Mouse (Mus musculus): ENCODE measurements around the gene Abtb2. TPM values are rescaled to one million over a fixed set of nuclear protein-coding genes. Genes with fewer than 3 reads are reported as not detected.

The Abtb2 gene
- polyA plus RNA-seq, 1 experiment from 2014 or later, result 0.14 TPM

GRCm38 (mm10) chr2:103650314-103650879, 84.3 kb downstream of the Abtb2 start:
- no peak overlapping the region for H3K27ac ChIP-seq
- WGBS (ENCODE audit: missing documents), result 92% methylated on average over 2 of the region's 2 CpGs
- no peak overlapping the region for H3K4me3 ChIP-seq (ENCODE audit: inconsistent target)
- no peaks in the 10 kb centered on the region for H3K36me3 ChIP-seq (ENCODE audit: inconsistent target)
- H3K79me2 ChIP-seq (ENCODE audit: inconsistent target), result no peaks in the 10 kb centered on the region

GRCm38 (mm10) chr2:103652121-103652520, 86.0 kb downstream of the Abtb2 start:
- Histone ChIP-seq H3K36me3 (ENCODE audit: inconsistent target) (no peaks in the 10 kb centered on the region), H3K4me3 (ENCODE audit: inconsistent target) (no peak overlapping the region), H3K79me2 (ENCODE audit: inconsistent target) (no peaks in the 10 kb centered on the region), H3K27ac (no peak overlapping the region)
- WGBS (ENCODE audit: missing documents), result 86% methylated on average over 4 of the region's 4 CpGs

DNA sequence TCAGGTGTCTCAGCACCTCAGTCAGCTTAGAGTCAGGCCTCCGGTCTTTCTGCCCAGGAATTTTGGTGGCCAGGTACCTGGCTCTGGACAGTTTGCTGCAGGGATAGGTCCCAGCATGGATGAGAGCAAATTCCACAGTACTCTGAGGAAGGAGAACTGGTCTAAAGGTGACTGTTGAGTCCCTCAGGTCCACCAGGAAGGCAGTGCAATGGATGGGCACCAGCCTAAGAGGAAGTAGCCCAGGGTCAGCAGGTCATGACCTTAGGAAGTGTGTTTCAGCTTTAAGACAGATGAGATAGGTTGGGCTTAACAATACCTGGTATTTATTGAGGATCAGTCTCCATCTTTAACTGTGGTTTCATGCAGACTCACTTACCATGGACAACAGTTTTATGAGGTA, 88.9 kb downstream of the Abtb2 start:
- Histone ChIP-seq H3K79me2 (ENCODE audit: inconsistent target) (no peaks in the 10 kb centered on the region), H3K4me3 (ENCODE audit: inconsistent target) (no peak overlapping the region), H3K36me3 (ENCODE audit: inconsistent target) (no peaks in the 10 kb centered on the region), H3K27ac (no peak overlapping the region)
- 94% methylated on average over 1 of the region's 1 CpGs for WGBS (ENCODE audit: missing documents)

DNA sequence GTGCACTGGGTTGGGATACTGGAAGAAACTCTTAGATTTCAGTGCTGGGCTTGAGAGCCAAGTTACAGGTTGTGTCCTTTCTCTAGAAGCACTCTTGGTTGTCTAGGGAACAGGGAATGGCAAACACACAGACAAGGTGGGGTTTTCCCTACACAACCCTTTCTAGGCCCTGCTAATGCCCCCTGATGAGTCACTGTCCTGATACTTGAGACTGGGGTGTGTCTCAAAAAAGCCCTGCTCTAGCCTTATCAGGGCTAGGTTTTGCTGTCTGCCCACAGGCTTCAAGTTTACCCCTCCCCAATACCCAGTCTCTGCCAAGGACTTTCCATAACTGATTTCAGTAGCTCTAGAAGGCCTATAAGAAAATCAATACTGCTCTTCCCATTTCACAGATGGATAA, 89.9 kb downstream of the Abtb2 start:
- no peak overlapping the region for H3K4me3 ChIP-seq (ENCODE audit: inconsistent target)
- H3K36me3 ChIP-seq (ENCODE audit: inconsistent target), result no peaks in the 10 kb centered on the region
- H3K27ac ChIP-seq, result no peak overlapping the region
- H3K79me2 ChIP-seq (ENCODE audit: inconsistent target), result no peaks in the 10 kb centered on the region

- no peak overlapping the region for H3K4me3 ChIP-seq (ENCODE audit: inconsistent target)
- no peak overlapping the region for H3K27ac ChIP-seq
Observed at GRCm38 (mm10) chr2:103659167-103659566, 93.1 kb downstream of the Abtb2 start.

GRCm38 (mm10) chr2:103659648-103660556, 93.8 kb downstream of the Abtb2 start:
- Histone ChIP-seq H3K4me3 (ENCODE audit: inconsistent target) (no peak overlapping the region), H3K27ac (no peak overlapping the region), H3K79me2 (ENCODE audit: inconsistent target) (no peaks in the 10 kb centered on the region), H3K36me3 (ENCODE audit: inconsistent target) (no peaks in the 10 kb centered on the region)
- WGBS (ENCODE audit: missing documents), result 82% methylated on average over 15 of the region's 15 CpGs

More at GRCm38 (mm10) chr2:103659167-103659566, 93.1 kb downstream of the Abtb2 start:
- H3K79me2 ChIP-seq (ENCODE audit: inconsistent target), result no peaks in the 10 kb centered on the region
- no peaks in the 10 kb centered on the region for H3K36me3 ChIP-seq (ENCODE audit: inconsistent target)
- 91% methylated on average over 4 of the region's 4 CpGs for WGBS (ENCODE audit: missing documents)

DNA sequence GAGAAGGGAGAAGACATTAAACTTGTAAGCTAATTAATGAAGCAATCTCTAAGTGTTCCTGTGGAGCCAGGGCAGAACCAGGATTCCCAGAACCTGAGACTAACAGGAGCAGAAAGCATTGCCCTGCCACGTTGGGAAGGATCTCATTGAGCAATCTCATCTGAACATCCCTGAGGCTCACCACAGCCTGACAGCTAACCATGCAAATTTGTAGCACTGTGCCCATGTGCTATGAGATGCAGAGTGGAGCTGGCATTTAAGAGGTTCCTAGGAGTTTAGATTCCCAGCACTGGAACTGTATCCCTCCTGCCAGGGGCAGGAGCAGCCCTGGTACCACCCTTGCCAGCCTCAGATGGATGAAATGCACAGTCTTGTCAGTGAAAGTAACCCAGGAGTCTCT, 95.6 kb downstream of the Abtb2 start:
- H3K79me2 ChIP-seq (ENCODE audit: inconsistent target), result no peaks in the 10 kb centered on the region
- no peaks in the 10 kb centered on the region for H3K36me3 ChIP-seq (ENCODE audit: inconsistent target)
- H3K4me3 ChIP-seq (ENCODE audit: inconsistent target), result no peak overlapping the region
- WGBS (ENCODE audit: missing documents), result 0% methylated on average over 1 of the region's 1 CpGs
- peak overlapping the region; percentile 28; the same call in 1 of the 2 replicates for H3K27ac ChIP-seq

GRCm38 (mm10) chr2:103662121-103662520, 96.0 kb downstream of the Abtb2 start:
- peak overlapping the region; percentile 28; the same call in 1 of the 2 replicates for H3K27ac ChIP-seq
- WGBS (ENCODE audit: missing documents), result 55% methylated on average over 4 of the region's 4 CpGs
- no peaks in the 10 kb centered on the region for H3K79me2 ChIP-seq (ENCODE audit: inconsistent target)
- H3K36me3 ChIP-seq (ENCODE audit: inconsistent target), result no peaks in the 10 kb centered on the region
- no peak overlapping the region for H3K4me3 ChIP-seq (ENCODE audit: inconsistent target)

DNA sequence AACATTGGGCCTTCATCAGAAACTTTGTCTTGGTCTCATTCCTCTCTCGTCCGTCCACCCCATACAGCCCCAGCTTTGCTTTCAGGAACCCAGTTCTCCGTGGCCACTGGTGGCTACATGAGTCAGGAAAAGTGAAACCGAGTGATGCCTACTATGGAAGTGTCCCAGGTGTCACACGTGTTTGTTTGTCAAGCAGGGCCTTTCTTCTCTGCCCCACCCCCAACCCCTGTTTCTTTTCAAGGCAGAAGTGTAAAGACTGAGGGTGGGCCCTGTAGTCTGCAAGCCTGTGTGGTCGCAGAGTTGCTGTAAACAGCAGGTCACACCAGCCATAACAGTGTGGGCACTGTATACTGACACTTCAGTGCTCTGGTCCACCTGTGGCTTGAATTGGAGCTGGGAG, 98.2 kb downstream of the Abtb2 start:
- 79% methylated on average over 6 of the region's 6 CpGs for WGBS (ENCODE audit: missing documents)
- no peaks in the 10 kb centered on the region for H3K79me2 ChIP-seq (ENCODE audit: inconsistent target)
- H3K27ac ChIP-seq, result no peak overlapping the region
- no peak overlapping the region for H3K4me3 ChIP-seq (ENCODE audit: inconsistent target)
- no peaks in the 10 kb centered on the region for H3K36me3 ChIP-seq (ENCODE audit: inconsistent target)

DNA sequence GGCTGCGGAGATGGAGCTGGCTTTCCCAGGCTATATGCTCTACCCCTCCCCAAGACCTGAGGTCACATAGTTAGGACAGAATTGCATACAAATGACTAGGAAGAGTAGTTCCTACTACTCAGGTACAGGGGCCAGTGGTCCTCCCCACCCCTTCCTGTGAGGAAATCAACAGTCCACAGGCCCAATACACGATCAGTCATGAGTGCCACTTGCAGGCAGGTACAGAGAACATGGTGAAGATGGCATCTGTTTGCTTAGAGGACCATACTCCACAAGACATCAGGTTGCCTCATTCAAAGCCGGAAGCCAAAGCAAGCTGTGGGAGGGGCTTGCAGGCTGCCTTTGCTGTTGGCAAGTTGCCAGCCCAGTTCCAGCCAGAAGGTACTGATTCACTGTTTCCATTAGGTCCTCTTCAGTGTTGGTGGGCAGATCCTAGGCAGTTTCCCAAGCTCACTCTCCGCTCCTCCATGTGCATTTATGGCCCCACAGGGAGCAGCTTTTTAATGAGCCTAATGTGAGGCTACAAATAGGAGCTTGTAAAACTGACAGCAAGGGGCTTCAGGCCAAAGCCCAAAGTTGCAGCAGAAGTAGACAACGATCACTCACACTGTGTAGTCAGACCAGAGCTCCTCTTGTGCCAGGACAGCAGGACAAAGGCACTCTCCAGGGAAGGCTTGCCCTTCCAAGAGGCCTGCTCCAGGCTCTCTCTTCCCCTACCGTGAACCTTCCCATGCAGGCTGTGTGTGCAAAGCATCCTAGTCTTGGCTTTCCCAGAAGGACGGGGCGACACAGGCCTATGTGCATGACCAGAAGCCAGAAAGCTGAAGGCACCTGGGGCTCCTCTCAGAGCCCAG, 102.1 kb downstream of the Abtb2 start:
- Histone ChIP-seq H3K27ac (no peak overlapping the region), H3K36me3 (ENCODE audit: inconsistent target) (no peaks in the 10 kb centered on the region), H3K4me3 (ENCODE audit: inconsistent target) (no peak overlapping the region), H3K79me2 (ENCODE audit: inconsistent target) (no peaks in the 10 kb centered on the region)
- WGBS (ENCODE audit: missing documents), result 96% methylated on average over 8 of the region's 8 CpGs

GRCm38 (mm10) chr2:103668939-103669338, 102.8 kb downstream of the Abtb2 start:
- Histone ChIP-seq H3K79me2 (ENCODE audit: inconsistent target) (no peaks in the 10 kb centered on the region), H3K4me3 (ENCODE audit: inconsistent target) (no peak overlapping the region), H3K36me3 (ENCODE audit: inconsistent target) (no peaks in the 10 kb centered on the region), H3K27ac (no peak overlapping the region)
- WGBS (ENCODE audit: missing documents), result 95% methylated on average over 8 of the region's 8 CpGs

GRCm38 (mm10) chr2:103669561-103669960, 103.5 kb downstream of the Abtb2 start:
- Histone ChIP-seq H3K4me3 (ENCODE audit: inconsistent target) (no peak overlapping the region), H3K36me3 (ENCODE audit: inconsistent target) (no peaks in the 10 kb centered on the region), H3K27ac (0 out of 2 replicates have a peak overlapping the region, but pooled peaks have one; percentile 10), H3K79me2 (ENCODE audit: inconsistent target) (no peaks in the 10 kb centered on the region)
- whole genome bisulfite sequencing (ENCODE audit: missing documents), result 95% methylated on average over 4 of the region's 4 CpGs

- H3K4me3 ChIP-seq (ENCODE audit: inconsistent target), result no peak overlapping the region
- 81% methylated on average over 3 of the region's 3 CpGs for WGBS (ENCODE audit: missing documents)
Observed at GRCm38 (mm10) chr2:103670276-103670680, 104.2 kb downstream of the Abtb2 start.

DNA sequence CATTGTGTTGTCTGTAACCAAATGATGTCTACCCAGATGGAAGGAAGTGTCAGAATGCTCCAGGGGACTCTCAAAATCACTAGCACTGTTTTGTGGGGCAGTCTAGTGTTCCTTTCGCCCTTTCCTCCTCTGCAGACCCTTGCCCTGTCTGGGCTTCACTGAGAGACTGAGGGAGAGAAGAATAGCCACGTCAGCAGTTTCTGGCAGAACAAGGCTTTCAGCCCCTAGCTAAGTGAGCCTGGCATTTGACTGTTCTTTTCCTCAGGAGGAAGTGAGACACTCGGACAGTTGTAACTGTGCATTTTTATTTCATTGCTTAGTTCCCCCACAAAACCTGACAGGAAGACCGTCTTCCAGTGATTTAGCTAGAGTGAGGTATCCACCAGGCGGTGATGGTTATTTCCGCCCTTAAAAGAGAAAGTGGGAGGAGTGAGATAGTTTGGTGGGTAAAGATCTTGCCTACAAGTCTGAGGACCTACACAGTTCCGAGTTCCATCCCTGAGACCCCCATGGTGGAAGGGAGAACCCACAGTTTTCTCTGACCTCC, 106.5 kb downstream of the Abtb2 start:
- WGBS (ENCODE audit: missing documents), result 21% methylated on average over 7 of the region's 7 CpGs
- H3K79me2 ChIP-seq (ENCODE audit: inconsistent target), result no peaks in the 10 kb centered on the region
- H3K4me3 ChIP-seq (ENCODE audit: inconsistent target), result no peak overlapping the region
- H3K36me3 ChIP-seq (ENCODE audit: inconsistent target), result no peaks in the 10 kb centered on the region
- peak overlapping the region; percentile 44 for H3K27ac ChIP-seq

More at GRCm38 (mm10) chr2:103670276-103670680, 104.2 kb downstream of the Abtb2 start:
- Histone ChIP-seq H3K36me3 (ENCODE audit: inconsistent target) (no peaks in the 10 kb centered on the region), H3K27ac (0 out of 2 replicates have a peak overlapping the region, but pooled peaks have one; percentile 10), H3K79me2 (ENCODE audit: inconsistent target) (no peaks in the 10 kb centered on the region)
